Mouse (Mus musculus): ENCODE data around the gene B4galt5. TPM values are rescaled to one million over a fixed set of nuclear protein-coding genes. Genes with fewer than 3 reads are reported as not detected.

The B4galt5 gene
- polyA plus RNA-seq, 1 experiment from 2014 or later, result 10.1 TPM

GRCm38 (mm10) chr2:167302641-167303040 lies 46.3 kb downstream of the B4galt5 start:
- H3K4me1 ChIP-seq (ENCODE audit: control insufficient read depth, insufficient read depth, low read length), result peaks cover 16% of the 10 kb centered on the region
- no peak for ATAC-seq (ENCODE audit: insufficient number of reproducible peaks, insufficient read depth, low FRiP score, low read depth)
- no peaks in the 10 kb centered on the region for H3K9me3 ChIP-seq (ENCODE audit: control insufficient read depth, low read depth, low read length)
- no peak overlapping the region for H3K4me3 ChIP-seq (ENCODE audit: low read depth, low read length)
- no peaks in the 10 kb centered on the region for H3K27me3 ChIP-seq (ENCODE audit: control insufficient read depth, insufficient read depth, low read length)
- WGBS, result 59% methylated on average over 1 of the region's 1 CpGs
- peaks cover 12% of the 10 kb centered on the region for H3K36me3 ChIP-seq (ENCODE audit: control insufficient read depth, insufficient read depth, low read length)
- H3K27ac ChIP-seq (ENCODE audit: low read length), result no peak overlapping the region
- H3K4me2 ChIP-seq (replicated peaks; ENCODE audit: low read depth, low read length), result no peak overlapping the region
- H3K9ac ChIP-seq (replicated peaks; ENCODE audit: low read depth, low read length), result no peak overlapping the region

GRCm38 (mm10) chr2:167302031-167302430 lies 47.0 kb downstream of the B4galt5 start:
- 90% methylated on average over 12 of the region's 12 CpGs for WGBS
- H3K27ac ChIP-seq (ENCODE audit: low read length), result no peak overlapping the region
- no peak for ATAC-seq (ENCODE audit: insufficient number of reproducible peaks, insufficient read depth, low FRiP score, low read depth)
- no peaks in the 10 kb centered on the region for H3K27me3 ChIP-seq (ENCODE audit: control insufficient read depth, insufficient read depth, low read length)
- H3K4me3 ChIP-seq (ENCODE audit: low read depth, low read length), result no peak overlapping the region
- H3K36me3 ChIP-seq (ENCODE audit: control insufficient read depth, insufficient read depth, low read length), result peaks cover 12% of the 10 kb centered on the region
- H3K9me3 ChIP-seq (ENCODE audit: control insufficient read depth, low read depth, low read length), result no peaks in the 10 kb centered on the region
- no peak overlapping the region for H3K4me2 ChIP-seq (replicated peaks; ENCODE audit: low read depth, low read length)
- H3K4me1 ChIP-seq (ENCODE audit: control insufficient read depth, insufficient read depth, low read length), result peaks cover 10% of the 10 kb centered on the region
- H3K9ac ChIP-seq (replicated peaks; ENCODE audit: low read depth, low read length), result no peak overlapping the region

- no peak for ATAC-seq (ENCODE audit: insufficient number of reproducible peaks, insufficient read depth, low FRiP score, low read depth)
- 93% methylated on average over 7 of the region's 7 CpGs for WGBS
- Histone ChIP-seq H3K4me3 (ENCODE audit: low read depth, low read length) (no peak overlapping the region), H3K27ac (ENCODE audit: low read length) (no peak overlapping the region; the same call in 1 of the 2 replicates), H3K4me2 (replicated peaks; ENCODE audit: low read depth, low read length) (no peak overlapping the region), H3K9ac (replicated peaks; ENCODE audit: low read depth, low read length) (no peak overlapping the region), H3K9me3 (ENCODE audit: control insufficient read depth, low read depth, low read length) (no peaks in the 10 kb centered on the region), H3K27me3 (ENCODE audit: control insufficient read depth, insufficient read depth, low read length) (no peaks in the 10 kb centered on the region), H3K4me1 (ENCODE audit: control insufficient read depth, insufficient read depth, low read length) (peaks cover 7% of the 10 kb centered on the region; the same call in 1 of the 2 replicates), H3K36me3 (ENCODE audit: control insufficient read depth, insufficient read depth, low read length) (peaks cover 12% of the 10 kb centered on the region)
Observed at GRCm38 (mm10) chr2:167301601-167302000, 47.4 kb downstream of the B4galt5 start.

GRCm38 (mm10) chr2:167300943-167301497 lies 48.0 kb downstream of the B4galt5 start:
- Histone ChIP-seq H3K36me3 (ENCODE audit: control insufficient read depth, insufficient read depth, low read length) (peaks cover 12% of the 10 kb centered on the region), H3K27ac (ENCODE audit: low read length) (no peak overlapping the region), H3K4me2 (replicated peaks; ENCODE audit: low read depth, low read length) (no peak overlapping the region), H3K9me3 (ENCODE audit: control insufficient read depth, low read depth, low read length) (no peaks in the 10 kb centered on the region), H3K4me3 (ENCODE audit: low read depth, low read length) (no peak overlapping the region), H3K9ac (replicated peaks; ENCODE audit: low read depth, low read length) (no peak overlapping the region), H3K27me3 (ENCODE audit: control insufficient read depth, insufficient read depth, low read length) (no peaks in the 10 kb centered on the region), H3K4me1 (ENCODE audit: control insufficient read depth, insufficient read depth, low read length) (0 out of 2 replicates have a peak, but pooled peaks cover 6% of the 10 kb centered on the region)
- no peak for ATAC-seq (ENCODE audit: insufficient number of reproducible peaks, insufficient read depth, low FRiP score, low read depth)
- WGBS, result 86% methylated on average over 21 of the region's 21 CpGs

- Histone ChIP-seq H3K9me3 (ENCODE audit: control insufficient read depth, low read depth, low read length) (no peaks in the 10 kb centered on the region), H3K36me3 (ENCODE audit: control insufficient read depth, insufficient read depth, low read length) (peaks cover 8% of the 10 kb centered on the region), H3K4me1 (ENCODE audit: control insufficient read depth, insufficient read depth, low read length) (0 out of 2 replicates have a peak, but pooled peaks cover 6% of the 10 kb centered on the region), H3K9ac (replicated peaks; ENCODE audit: low read depth, low read length) (no peak overlapping the region), H3K27ac (ENCODE audit: low read length) (peak overlapping the region; percentile 10; the same call in 1 of the 2 replicates), H3K4me2 (replicated peaks; ENCODE audit: low read depth, low read length) (no peak overlapping the region), H3K4me3 (ENCODE audit: low read depth, low read length) (no peak overlapping the region), H3K27me3 (ENCODE audit: control insufficient read depth, insufficient read depth, low read length) (no peaks in the 10 kb centered on the region)
- 71% methylated on average over 6 of the region's 6 CpGs for WGBS
- ATAC-seq (ENCODE audit: insufficient number of reproducible peaks, insufficient read depth, low FRiP score, low read depth), result no peak
Observed at GRCm38 (mm10) chr2:167299861-167300667, 48.9 kb downstream of the B4galt5 start.

GRCm38 (mm10) chr2:167298729-167299705 lies 50.0 kb downstream of the B4galt5 start:
- Histone ChIP-seq H3K36me3 (ENCODE audit: control insufficient read depth, insufficient read depth, low read length) (peaks cover 8% of the 10 kb centered on the region), H3K27me3 (ENCODE audit: control insufficient read depth, insufficient read depth, low read length) (no peaks in the 10 kb centered on the region), H3K9me3 (ENCODE audit: control insufficient read depth, low read depth, low read length) (no peaks in the 10 kb centered on the region), H3K4me3 (ENCODE audit: low read depth, low read length) (no peak overlapping the region), H3K9ac (replicated peaks; ENCODE audit: low read depth, low read length) (no peak overlapping the region), H3K27ac (ENCODE audit: low read length) (0 out of 2 replicates have a peak overlapping the region, but pooled peaks have one; percentile 6), H3K4me1 (ENCODE audit: control insufficient read depth, insufficient read depth, low read length) (0 out of 2 replicates have a peak, but pooled peaks cover 6% of the 10 kb centered on the region), H3K4me2 (replicated peaks; ENCODE audit: low read depth, low read length) (no peak overlapping the region)
- ATAC-seq (ENCODE audit: insufficient number of reproducible peaks, insufficient read depth, low FRiP score, low read depth), result no peak
- 63% methylated on average over 27 of the region's 27 CpGs for WGBS

- H3K4me2 ChIP-seq (replicated peaks; ENCODE audit: low read depth, low read length), result no peak overlapping the region
- H3K27me3 ChIP-seq (ENCODE audit: control insufficient read depth, insufficient read depth, low read length), result no peaks in the 10 kb centered on the region
- WGBS, result 89% methylated on average over 11 of the region's 11 CpGs
- H3K4me1 ChIP-seq (ENCODE audit: control insufficient read depth, insufficient read depth, low read length), result 0 out of 2 replicates have a peak, but pooled peaks cover 6% of the 10 kb centered on the region
- ATAC-seq (ENCODE audit: insufficient number of reproducible peaks, insufficient read depth, low FRiP score, low read depth), result no peak
- H3K9ac ChIP-seq (replicated peaks; ENCODE audit: low read depth, low read length), result no peak overlapping the region
- no peak overlapping the region for H3K4me3 ChIP-seq (ENCODE audit: low read depth, low read length)
- peaks cover 8% of the 10 kb centered on the region for H3K36me3 ChIP-seq (ENCODE audit: control insufficient read depth, insufficient read depth, low read length)
- no peak overlapping the region for H3K27ac ChIP-seq (ENCODE audit: low read length)
- H3K9me3 ChIP-seq (ENCODE audit: control insufficient read depth, low read depth, low read length), result no peaks in the 10 kb centered on the region
Observed at GRCm38 (mm10) chr2:167297985-167298384, 51.0 kb downstream of the B4galt5 start.

GRCm38 (mm10) chr2:167294926-167295325 lies 54.1 kb downstream of the B4galt5 start:
- no peak overlapping the region for H3K4me2 ChIP-seq (replicated peaks; ENCODE audit: low read depth, low read length)
- WGBS, result 63% methylated on average over 15 of the region's 15 CpGs

More at GRCm38 (mm10) chr2:167294926-167295325, 54.1 kb downstream of the B4galt5 start:
- ATAC-seq (ENCODE audit: insufficient number of reproducible peaks, insufficient read depth, low FRiP score, low read depth), result no peak
- Histone ChIP-seq H3K27me3 (ENCODE audit: control insufficient read depth, insufficient read depth, low read length) (no peaks in the 10 kb centered on the region), H3K9ac (replicated peaks; ENCODE audit: low read depth, low read length) (no peak overlapping the region), H3K36me3 (ENCODE audit: control insufficient read depth, insufficient read depth, low read length) (no peaks in the 10 kb centered on the region), H3K27ac (ENCODE audit: low read length) (no peak overlapping the region), H3K9me3 (ENCODE audit: control insufficient read depth, low read depth, low read length) (no peaks in the 10 kb centered on the region; the same call in 1 of the 2 replicates), H3K4me3 (ENCODE audit: low read depth, low read length) (no peak overlapping the region), H3K4me1 (ENCODE audit: control insufficient read depth, insufficient read depth, low read length) (peaks cover 10% of the 10 kb centered on the region; the same call in 1 of the 2 replicates)
